Mouse (Mus musculus): ENCODE data around the gene Ucn2. TPM values are rescaled to one million over a fixed set of nuclear protein-coding genes. Genes with fewer than 3 reads are reported as not detected.
A peak's percentile ranks its signal among the peaks of the same experiment; 100 is the strongest.

The Ucn2 gene
- polyA plus RNA-seq (2015; fragmentation: Nextera tagmentation; extraction: Ambion mirVana) = not detected in 2 replicates

DNA sequence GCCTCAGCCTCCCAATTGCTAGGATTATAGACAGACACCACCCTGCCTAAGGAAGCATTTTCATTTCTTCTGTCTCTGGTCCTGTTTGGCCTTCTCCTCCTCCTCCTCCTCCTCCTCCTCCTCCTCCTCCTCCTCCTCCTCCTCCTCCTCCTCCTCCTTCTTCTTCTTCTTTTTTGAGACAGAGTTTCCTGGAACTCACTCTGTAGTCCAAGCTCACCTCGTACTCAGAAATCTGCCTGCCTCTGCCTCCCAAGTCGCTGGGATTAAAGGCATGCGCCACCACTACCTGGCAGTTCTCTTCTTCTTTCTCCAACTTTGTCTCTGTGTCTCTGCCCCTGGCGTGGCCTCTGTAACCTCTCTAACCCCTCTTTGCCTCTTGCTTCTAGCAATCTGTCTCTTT lies at the start of gene Ucn2:
Gene Ucn2 (plus strand): TSS at position 301 of the 400 bp plus-strand sequence.
- 90% methylated on average over 4 of the region's 4 CpGs for WGBS
- no peak within 1 kb of the TSS for H3K27ac ChIP-seq
- no peak within 1 kb of the TSS for H3K4me2 ChIP-seq
- H3K9ac ChIP-seq = no peak within 1 kb of the TSS
- peaks cover 3% of the 10 kb centered on the region for H3K4me1 ChIP-seq
- no peak for ATAC-seq
- H3K36me3 ChIP-seq (ENCODE audit: poor library complexity, severe bottlenecking) = no peaks in the 10 kb centered on the region
- H3K4me3 ChIP-seq = no peak within 1 kb of the TSS
- H3K9me3 ChIP-seq (replicated peaks) = no peaks in the 10 kb centered on the region
- no peaks in the 10 kb centered on the region for H3K27me3 ChIP-seq

- Histone ChIP-seq H3K4me2 (peak within 1 kb of the TSS; percentile 87), H3K4me3 (peak within 1 kb of the TSS; percentile 98), H3K27ac (0 out of 2 replicates have a peak within 1 kb of the TSS, but pooled peaks have one; percentile 10), H3K9ac (peak within 1 kb of the TSS; percentile 89), H3K9me3 (replicated peaks) (no peaks in the 10 kb centered on the region), H3K36me3 (ENCODE audit: poor library complexity, severe bottlenecking) (peaks cover 37% of the 10 kb centered on the region), H3K27me3 (no peaks in the 10 kb centered on the region), H3K4me1 (peaks cover 6% of the 10 kb centered on the region)
- ATAC-seq = peak; percentile 93
- WGBS = 2% methylated on average over 58 of the region's 58 CpGs
These were observed 49.1 kb upstream of the Ucn2 start, which contains the start of gene Uqcrc1 for GRCm38 (mm10) chr9:108936418-108937364. Uqcrc1 (plus strand) TSS chr9:108936633.

DNA sequence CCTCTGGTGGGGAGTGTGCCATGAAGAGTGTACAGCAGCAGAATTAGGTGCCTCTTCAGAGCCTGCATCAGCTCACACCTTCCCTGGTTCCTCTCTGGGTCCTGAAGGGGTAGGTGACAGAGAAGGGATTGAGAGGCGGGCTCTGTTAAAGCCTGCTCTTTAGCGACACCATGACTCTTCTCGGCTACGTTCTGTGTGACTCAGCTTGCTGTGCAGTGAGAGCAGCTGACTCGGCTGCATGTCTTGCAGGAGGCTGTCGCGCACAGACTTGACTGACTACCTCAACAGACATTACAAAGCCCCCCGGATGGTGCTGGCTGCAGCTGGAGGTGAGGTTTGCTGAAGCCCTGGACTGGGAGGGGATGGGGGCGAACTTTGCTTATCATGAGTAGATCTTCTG lies 40.7 kb upstream of the Ucn2 start:
- 85% methylated on average over 9 of the region's 9 CpGs for WGBS
- Histone ChIP-seq H3K36me3 (ENCODE audit: poor library complexity, severe bottlenecking) (peaks cover 95% of the 10 kb centered on the region), H3K4me2 (no peak overlapping the region)

DNA sequence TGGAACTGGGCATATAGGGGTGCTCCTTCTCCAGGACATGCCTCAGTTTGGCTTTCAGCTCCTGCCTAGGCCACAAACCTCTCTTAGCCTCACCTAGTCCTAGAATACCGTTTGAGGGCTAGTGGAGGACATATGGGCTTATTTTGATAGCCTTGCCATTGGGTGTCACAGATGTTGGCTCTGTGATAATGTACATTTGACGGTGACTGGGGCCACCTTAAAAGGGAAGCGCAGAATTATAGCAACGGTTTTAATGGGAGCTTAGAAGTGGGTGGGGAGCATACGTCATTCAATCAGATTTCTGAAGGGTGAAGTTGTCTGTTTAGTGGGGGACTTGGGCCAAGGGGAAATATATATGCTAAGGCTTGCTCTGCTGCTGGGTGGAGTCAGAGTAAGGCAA lies 40.2 kb upstream of the Ucn2 start:
- no peaks in the 10 kb centered on the region for H3K4me1 ChIP-seq
- H3K36me3 ChIP-seq (ENCODE audit: poor library complexity, severe bottlenecking) = peaks cover 95% of the 10 kb centered on the region
- no peak overlapping the region for H3K4me2 ChIP-seq
- 94% methylated on average over 5 of the region's 5 CpGs for WGBS
- H3K27me3 ChIP-seq = no peaks in the 10 kb centered on the region
- no peak overlapping the region for H3K4me3 ChIP-seq
- no peaks in the 10 kb centered on the region for H3K9me3 ChIP-seq (replicated peaks)
- no peak for ATAC-seq
- no peak overlapping the region for H3K9ac ChIP-seq
- no peak overlapping the region for H3K27ac ChIP-seq

More for the DNA sequence above, 40.7 kb upstream of the Ucn2 start:
- Histone ChIP-seq H3K9ac (no peak overlapping the region), H3K27ac (no peak overlapping the region), H3K4me1 (no peaks in the 10 kb centered on the region), H3K9me3 (replicated peaks) (no peaks in the 10 kb centered on the region), H3K27me3 (no peaks in the 10 kb centered on the region), H3K4me3 (no peak overlapping the region)
- ATAC-seq = no peak

- Histone ChIP-seq H3K36me3 (ENCODE audit: poor library complexity, severe bottlenecking) (peaks cover 68% of the 10 kb centered on the region), H3K4me3 (no peak overlapping the region), H3K27me3 (peaks cover 25% of the 10 kb centered on the region), H3K9me3 (replicated peaks) (no peaks in the 10 kb centered on the region), H3K27ac (no peak overlapping the region), H3K9ac (no peak overlapping the region), H3K4me1 (peaks cover 6% of the 10 kb centered on the region; the same call in 1 of the 2 replicates), H3K4me2 (no peak overlapping the region)
- ATAC-seq = no peak
- 94% methylated on average over 13 of the region's 13 CpGs for WGBS
These were observed 36.4 kb upstream of the Ucn2 start for GRCm38 (mm10) chr9:108949231-108949966.

DNA sequence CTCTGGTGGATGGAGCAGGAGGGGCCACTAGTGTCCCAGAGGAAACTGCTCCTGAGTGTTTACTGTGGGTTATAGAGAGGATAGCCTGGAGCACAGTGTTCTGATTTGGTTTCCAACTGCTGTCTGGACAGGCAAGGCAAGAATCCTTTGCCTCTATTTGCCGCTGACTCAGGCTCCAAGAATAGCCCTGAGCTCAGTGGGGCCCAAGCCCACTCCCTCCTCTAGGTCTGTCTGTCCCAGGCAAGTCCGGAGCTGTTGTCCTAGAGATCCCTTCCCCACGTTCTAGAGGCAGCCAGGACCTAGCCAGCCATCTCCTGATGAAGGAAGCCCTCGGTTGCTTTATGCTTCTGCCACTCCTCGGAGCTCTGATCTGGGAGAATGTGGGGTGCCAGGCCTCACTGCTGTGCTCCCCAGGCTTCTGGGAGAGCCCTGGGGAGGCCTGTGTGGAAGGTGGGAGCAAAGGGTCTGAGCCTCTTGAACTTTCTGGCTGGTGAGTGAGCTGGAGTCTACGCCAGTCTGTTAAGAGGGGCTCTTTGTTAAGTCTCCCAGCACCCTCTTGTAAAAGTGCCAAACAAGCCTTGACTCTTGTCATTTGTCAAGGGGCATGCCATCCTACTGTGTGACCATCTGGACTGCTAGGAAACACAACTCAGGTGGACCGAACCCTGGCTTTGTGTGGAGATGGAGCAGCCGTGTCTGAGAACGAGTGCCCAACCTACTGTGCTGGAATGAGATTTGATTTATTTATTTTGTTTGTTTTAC lies 35.7 kb upstream of the Ucn2 start:
- Histone ChIP-seq H3K27me3 (peaks cover 29% of the 10 kb centered on the region), H3K4me3 (no peak overlapping the region), H3K36me3 (ENCODE audit: poor library complexity, severe bottlenecking) (peaks cover 61% of the 10 kb centered on the region), H3K4me1 (peaks cover 6% of the 10 kb centered on the region; the same call in 1 of the 2 replicates), H3K9me3 (replicated peaks) (no peaks in the 10 kb centered on the region), H3K4me2 (no peak overlapping the region), H3K9ac (no peak overlapping the region), H3K27ac (no peak overlapping the region)
- 92% methylated on average over 9 of the region's 9 CpGs for WGBS
- ATAC-seq = no peak

GRCm38 (mm10) chr9:108953081-108953636 lies 32.7 kb upstream of the Ucn2 start, which contains the start of gene Col7a1:
Col7a1 (plus strand) TSS chr9:108953586.
- peaks cover 33% of the 10 kb centered on the region for H3K27me3 ChIP-seq
- H3K4me1 ChIP-seq = peaks cover 6% of the 10 kb centered on the region; the same call in 1 of the 2 replicates
- no peak within 1 kb of the TSS for H3K4me2 ChIP-seq
- no peak for ATAC-seq
- H3K27ac ChIP-seq = no peak within 1 kb of the TSS
- no peak within 1 kb of the TSS for H3K4me3 ChIP-seq
- no peaks in the 10 kb centered on the region for H3K9me3 ChIP-seq (replicated peaks)
- peaks cover 31% of the 10 kb centered on the region for H3K36me3 ChIP-seq (ENCODE audit: poor library complexity, severe bottlenecking)
- WGBS = 11% methylated on average over 15 of the region's 15 CpGs
- H3K9ac ChIP-seq = no peak within 1 kb of the TSS

DNA sequence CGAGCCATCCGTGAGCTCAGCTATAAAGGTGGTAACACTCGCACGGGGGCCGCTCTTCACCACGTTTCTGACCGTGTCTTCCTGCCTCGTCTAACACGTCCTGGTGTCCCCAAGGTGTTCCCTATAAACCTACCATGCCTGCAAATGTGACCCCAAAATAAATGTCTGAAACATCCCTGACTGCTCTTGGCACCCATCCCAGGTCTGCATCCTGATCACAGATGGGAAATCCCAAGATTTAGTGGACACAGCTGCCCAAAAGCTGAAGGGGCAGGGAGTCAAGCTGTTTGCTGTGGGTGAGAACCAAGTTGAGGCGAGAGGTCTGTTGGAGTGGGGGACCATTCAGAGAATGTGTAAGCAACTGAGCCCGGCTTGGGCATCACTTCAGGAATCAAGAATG lies 30.6 kb upstream of the Ucn2 start:
- ATAC-seq = no peak
- peaks cover 33% of the 10 kb centered on the region for H3K27me3 ChIP-seq
- no peak overlapping the region for H3K9ac ChIP-seq
- H3K27ac ChIP-seq = no peak overlapping the region
- H3K36me3 ChIP-seq (ENCODE audit: poor library complexity, severe bottlenecking) = peaks cover 10% of the 10 kb centered on the region
- H3K9me3 ChIP-seq (replicated peaks) = no peaks in the 10 kb centered on the region
- 89% methylated on average over 11 of the region's 11 CpGs for WGBS
- no peak overlapping the region for H3K4me3 ChIP-seq
- H3K4me2 ChIP-seq = no peak overlapping the region
- peaks cover 6% of the 10 kb centered on the region; the same call in 1 of the 2 replicates for H3K4me1 ChIP-seq

DNA sequence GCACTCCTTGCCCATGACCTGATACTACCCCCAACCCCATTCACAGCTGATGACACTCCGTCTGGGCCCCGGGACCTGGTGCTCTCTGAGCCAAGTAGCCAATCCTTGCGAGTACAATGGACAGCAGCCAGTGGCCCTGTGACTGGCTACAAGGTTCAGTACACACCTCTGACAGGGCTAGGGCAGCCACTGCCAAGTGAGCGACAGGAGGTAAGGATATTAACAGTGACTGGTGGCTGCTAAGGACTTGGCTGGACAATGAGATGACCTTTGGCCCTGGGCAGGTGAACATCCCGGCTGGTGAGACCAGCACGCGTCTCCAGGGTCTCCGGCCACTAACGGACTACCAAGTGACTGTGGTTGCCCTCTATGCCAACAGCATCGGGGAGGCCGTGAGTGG lies 30.0 kb upstream of the Ucn2 start:
- no peak overlapping the region for H3K27ac ChIP-seq
- no peak overlapping the region for H3K4me3 ChIP-seq
- no peak for ATAC-seq
- peaks cover 33% of the 10 kb centered on the region for H3K27me3 ChIP-seq
- H3K9ac ChIP-seq = no peak overlapping the region
- H3K36me3 ChIP-seq (ENCODE audit: poor library complexity, severe bottlenecking) = peaks cover 4% of the 10 kb centered on the region
- WGBS = 89% methylated on average over 11 of the region's 11 CpGs
- no peaks in the 10 kb centered on the region for H3K9me3 ChIP-seq (replicated peaks)
- H3K4me1 ChIP-seq = peaks cover 6% of the 10 kb centered on the region; the same call in 1 of the 2 replicates
- H3K4me2 ChIP-seq = no peak overlapping the region

GRCm38 (mm10) chr9:108963577-108963976 lies 22.2 kb upstream of the Ucn2 start:
- ATAC-seq = no peak
- Histone ChIP-seq H3K27me3 (no peaks in the 10 kb centered on the region), H3K9me3 (replicated peaks) (no peaks in the 10 kb centered on the region), H3K9ac (no peak overlapping the region), H3K4me2 (no peak overlapping the region), H3K27ac (no peak overlapping the region), H3K36me3 (ENCODE audit: poor library complexity, severe bottlenecking) (no peaks in the 10 kb centered on the region), H3K4me3 (no peak overlapping the region), H3K4me1 (no peaks in the 10 kb centered on the region)
- WGBS = 81% methylated on average over 3 of the region's 3 CpGs

GRCm38 (mm10) chr9:108964338-108964737 lies 21.5 kb upstream of the Ucn2 start:
- ATAC-seq = no peak
- H3K9me3 ChIP-seq (replicated peaks) = no peaks in the 10 kb centered on the region
- no peaks in the 10 kb centered on the region for H3K36me3 ChIP-seq (ENCODE audit: poor library complexity, severe bottlenecking)
- H3K9ac ChIP-seq = no peak overlapping the region
- WGBS = 85% methylated on average over 6 of the region's 6 CpGs
- no peak overlapping the region for H3K4me2 ChIP-seq
- no peaks in the 10 kb centered on the region for H3K27me3 ChIP-seq
- H3K4me1 ChIP-seq = no peaks in the 10 kb centered on the region
- H3K27ac ChIP-seq = no peak overlapping the region
- no peak overlapping the region for H3K4me3 ChIP-seq
